Mouse (Mus musculus) embryonic facial prominence, embryonic 10.5 days (tissue): ENCODE results near the gene Slc25a39. TPM values are rescaled to one million over a fixed set of nuclear protein-coding genes. Genes with fewer than 3 reads are reported as not detected.
"Not testable (repeated sequence)": the region's sequence is repeated elsewhere in the genome, so short reads cannot be mapped to it uniquely, and the experiment has no call there.

ENCODE experiments used
- DNase-seq: peaks from one replicate; pipeline ENCODE4 v3.0.0-alpha.2; 2017; ENCODE audit warnings: low spot score
- H3K27ac ChIP-seq: fragments of 300-500 bp; sonication (generic); replicated peaks from 2 replicates; pipeline ENCODE4 v1.5.1; 2016; ENCODE audit warnings: mild to moderate bottlenecking
- H3K27me3 ChIP-seq: fragments of 300-500 bp; sonication (generic); replicated peaks from 2 replicates; pipeline ENCODE4 v1.6.1; 2016; ENCODE audit warnings: low read depth, mild to moderate bottlenecking; ENCODE audit not compliant: poor library complexity, severe bottlenecking
- H3K36me3 ChIP-seq: fragments of 300-500 bp; sonication (generic); replicated peaks from 2 replicates; pipeline ENCODE4 v1.6.1; 2016; ENCODE audit warnings: mild to moderate bottlenecking, moderate library complexity
- H3K4me1 ChIP-seq: fragments of 300-500 bp; sonication (generic); 2 replicates; pipeline ENCODE4 v1.6.1; 2016
- H3K4me3 ChIP-seq: fragments of 300-500 bp; sonication (generic); 2 replicates; pipeline ENCODE4 v1.5.1; 2016; ENCODE audit warnings: mild to moderate bottlenecking, moderate library complexity
- H3K9me3 ChIP-seq: fragments of 300-500 bp; sonication (generic); 2 replicates; pipeline ENCODE4 v1.6.1; 2016; ENCODE audit warnings: mild to moderate bottlenecking
- WGBS: fragments of 180-500 bp; shearing (Covaris S2); methylation state at CpG from one replicate; pipeline ENCODE4 v1.1.7; 2016; 5-methylcytosine and 5-hydroxymethylcytosine counted together
- polyA plus RNA-seq: library from polyadenylated mRNA; unstranded; fragments of >200 nt; fragmentation: Nextera tagmentation; extraction: Ambion mirVana; gene quantifications from 2 replicates; pipeline ENCODE4 v1.2.1, GENCODE M21; 2016

The Slc25a39 gene
- polyA plus RNA-seq, 1 experiment from 2014 or later, result 229 TPM

DNA sequence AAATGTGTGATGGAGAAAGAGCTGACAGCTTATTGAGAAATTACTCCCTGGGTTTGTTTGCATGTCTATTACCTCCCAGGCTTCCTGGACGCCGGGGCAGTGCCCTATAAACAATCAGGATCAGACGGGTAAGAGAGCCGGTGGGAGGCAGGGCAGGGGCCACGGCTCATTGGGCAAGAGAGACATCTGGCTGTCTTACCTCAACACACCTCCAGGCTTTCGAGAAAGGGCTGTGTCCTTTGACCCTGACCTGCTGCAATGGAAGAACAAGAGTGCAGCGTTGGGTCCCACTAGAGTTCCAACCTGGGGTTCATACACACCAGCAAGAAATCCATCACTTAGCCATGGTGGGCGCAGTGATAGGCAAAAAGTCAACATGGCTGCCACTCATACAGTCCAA, 13.8 kb upstream of the Slc25a39 start:
- Histone ChIP-seq H3K27me3 (no peaks in the 10 kb centered on the region), H3K9me3 (no peaks in the 10 kb centered on the region), H3K4me3 (no peak overlapping the region), H3K4me1 (no peaks in the 10 kb centered on the region), H3K27ac (no peak overlapping the region), H3K36me3 (no peaks in the 10 kb centered on the region)
- DNase-seq, result no peak
- 65% methylated on average over 8 of the region's 8 CpGs for WGBS

DNA sequence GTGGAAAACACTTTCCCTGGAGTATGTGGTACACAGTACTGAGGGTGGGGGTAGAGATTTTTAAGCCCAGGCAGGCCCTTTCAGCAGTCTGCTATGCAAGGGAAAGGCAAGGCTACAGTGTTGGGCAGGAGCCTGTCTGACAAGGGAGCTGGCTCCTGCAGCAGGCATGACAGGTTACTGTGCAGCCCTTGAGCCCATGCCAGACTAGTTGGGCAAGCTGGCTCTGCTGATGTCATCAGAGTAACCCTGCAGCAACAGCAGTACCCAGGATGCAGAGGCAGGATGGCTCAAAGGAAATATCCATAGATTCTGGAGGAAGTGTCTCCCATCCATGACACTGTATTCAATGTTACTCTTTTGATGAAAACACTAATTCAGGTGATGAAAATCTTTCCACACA, 11.1 kb upstream of the Slc25a39 start:
- no peak overlapping the region for H3K27ac ChIP-seq
- no peaks in the 10 kb centered on the region for H3K36me3 ChIP-seq
- no peaks in the 10 kb centered on the region for H3K9me3 ChIP-seq
- H3K27me3 ChIP-seq, result no peaks in the 10 kb centered on the region
- 0 out of 2 replicates have a peak, but pooled peaks cover 6% of the 10 kb centered on the region for H3K4me1 ChIP-seq
- H3K4me3 ChIP-seq, result no peak overlapping the region
- DNase-seq, result no peak

DNA sequence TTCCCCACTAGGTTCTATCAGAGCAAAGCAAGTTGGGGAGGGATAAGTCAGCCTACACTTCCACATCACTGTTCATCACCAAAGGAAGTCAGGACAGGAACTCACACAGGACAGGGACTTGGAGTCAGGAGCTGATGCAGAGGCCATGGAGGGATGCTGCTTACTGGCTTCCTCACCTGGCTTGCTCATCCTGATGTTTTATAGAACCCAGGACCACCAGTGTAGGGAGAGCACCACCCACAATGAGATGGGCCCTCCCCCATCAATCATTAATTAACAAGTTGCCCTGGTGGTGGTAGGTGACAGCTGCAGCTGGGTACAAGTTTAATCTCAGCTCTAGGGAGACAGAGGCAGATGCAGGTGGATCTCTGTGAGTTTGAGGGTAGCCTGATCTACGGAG, 9.4 kb upstream of the Slc25a39 start:
- Histone ChIP-seq H3K27ac (no peak overlapping the region), H3K4me1 (0 out of 2 replicates have a peak, but pooled peaks cover 6% of the 10 kb centered on the region), H3K27me3 (no peaks in the 10 kb centered on the region), H3K4me3 (no peak overlapping the region), H3K9me3 (no peaks in the 10 kb centered on the region), H3K36me3 (no peaks in the 10 kb centered on the region)
- no peak for DNase-seq
- 87% methylated on average over 1 of the region's 1 CpGs for WGBS

DNA sequence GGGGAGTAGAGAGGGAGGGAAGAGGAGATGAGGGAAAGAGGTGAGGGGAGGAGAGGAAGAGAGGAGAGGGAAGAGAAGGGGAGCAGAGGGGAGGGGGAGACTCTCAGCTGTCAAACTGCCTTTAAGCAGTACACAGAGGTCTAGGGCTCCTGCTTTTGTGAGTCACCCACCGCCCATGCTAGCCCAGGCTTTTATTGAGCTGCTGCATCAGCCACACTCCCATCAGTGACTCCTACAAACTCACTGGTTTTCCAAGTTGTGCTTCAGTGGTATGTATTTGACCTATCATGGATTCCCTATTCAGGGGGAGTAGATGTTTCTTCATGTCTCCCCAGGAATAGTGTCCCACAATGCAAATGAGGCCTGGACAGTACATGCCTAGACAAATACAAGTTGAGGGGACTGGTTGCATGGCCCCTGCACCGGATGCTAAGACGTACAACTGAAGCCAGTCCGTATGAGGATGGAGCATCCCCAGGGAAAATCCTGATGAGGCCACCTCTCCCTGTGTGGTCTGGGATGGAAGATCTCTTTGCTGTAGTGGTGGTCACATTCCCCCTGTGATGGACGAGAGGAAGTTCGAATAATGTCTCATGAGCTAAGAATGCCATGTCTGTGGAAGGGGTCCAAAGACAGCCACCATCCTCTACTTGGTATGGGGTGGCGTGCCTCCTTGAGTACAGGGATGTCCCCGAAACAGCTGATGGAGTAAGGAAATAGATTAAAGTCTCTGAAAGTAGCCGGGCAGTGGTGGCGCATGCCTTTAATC, 7.5 kb upstream of the Slc25a39 start:
- H3K4me3 ChIP-seq, result no peak overlapping the region
- H3K27ac ChIP-seq, result no peak overlapping the region
- no peaks in the 10 kb centered on the region for H3K27me3 ChIP-seq
- H3K36me3 ChIP-seq, result no peaks in the 10 kb centered on the region
- DNase-seq, result no peak
- H3K4me1 ChIP-seq, result peaks cover 12% of the 10 kb centered on the region; the same call in 1 of the 2 replicates
- WGBS, result 76% methylated on average over 10 of the region's 10 CpGs
- H3K9me3 ChIP-seq, result no peaks in the 10 kb centered on the region

DNA sequence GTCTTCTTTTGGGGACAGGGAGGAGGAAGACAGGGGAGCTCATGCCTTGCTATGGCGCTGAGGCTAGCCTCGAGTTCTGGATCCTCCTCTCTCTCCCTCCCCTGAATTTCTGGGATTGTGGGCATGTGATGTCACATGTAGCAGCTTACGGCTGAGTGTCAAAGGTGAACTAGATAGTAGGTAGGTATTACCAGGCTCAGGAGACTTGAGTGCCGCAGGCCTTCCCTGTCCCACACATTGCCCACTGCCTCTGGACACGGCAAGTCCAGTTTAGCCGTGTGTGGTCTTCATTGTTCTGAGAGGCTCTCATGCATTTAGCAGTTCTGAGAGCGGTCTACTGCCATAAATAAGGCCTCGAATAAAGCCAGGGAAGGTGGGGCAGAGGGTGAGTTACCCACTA, 5.3 kb upstream of the Slc25a39 start:
- H3K36me3 ChIP-seq, result no peaks in the 10 kb centered on the region
- H3K4me3 ChIP-seq, result no peak overlapping the region
- no peak for DNase-seq
- H3K9me3 ChIP-seq, result no peaks in the 10 kb centered on the region
- H3K27ac ChIP-seq, result no peak overlapping the region
- WGBS, result 83% methylated on average over 8 of the region's 8 CpGs
- H3K4me1 ChIP-seq, result peaks cover 28% of the 10 kb centered on the region
- H3K27me3 ChIP-seq, result no peaks in the 10 kb centered on the region

DNA sequence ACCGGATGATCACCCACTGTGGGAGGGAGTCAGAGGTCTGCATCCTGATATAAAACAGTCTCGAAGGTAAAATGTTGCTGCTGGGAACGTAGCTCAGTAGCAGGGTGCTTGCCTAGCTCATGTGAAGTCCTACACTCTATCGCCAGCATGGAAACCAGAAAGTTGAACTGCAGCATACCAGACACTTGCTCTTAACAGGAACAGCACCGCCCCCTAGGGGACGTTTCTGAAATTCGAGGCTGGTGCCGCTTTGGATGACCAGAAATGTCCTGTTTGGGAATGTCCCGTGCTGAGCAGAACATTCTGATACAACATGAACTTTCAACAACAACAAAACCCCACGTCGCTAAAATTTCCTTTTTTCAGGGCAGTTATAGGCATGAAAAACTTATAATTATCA, 4.0 kb upstream of the Slc25a39 start:
- H3K27ac ChIP-seq, result no peak overlapping the region
- H3K27me3 ChIP-seq, result no peaks in the 10 kb centered on the region
- no peaks in the 10 kb centered on the region for H3K36me3 ChIP-seq
- peaks cover 39% of the 10 kb centered on the region for H3K4me1 ChIP-seq
- H3K9me3 ChIP-seq, result no peaks in the 10 kb centered on the region
- DNase-seq, result peak; percentile 90
- no peak overlapping the region for H3K4me3 ChIP-seq
- 8% methylated on average over 11 of the region's 11 CpGs for WGBS

DNA sequence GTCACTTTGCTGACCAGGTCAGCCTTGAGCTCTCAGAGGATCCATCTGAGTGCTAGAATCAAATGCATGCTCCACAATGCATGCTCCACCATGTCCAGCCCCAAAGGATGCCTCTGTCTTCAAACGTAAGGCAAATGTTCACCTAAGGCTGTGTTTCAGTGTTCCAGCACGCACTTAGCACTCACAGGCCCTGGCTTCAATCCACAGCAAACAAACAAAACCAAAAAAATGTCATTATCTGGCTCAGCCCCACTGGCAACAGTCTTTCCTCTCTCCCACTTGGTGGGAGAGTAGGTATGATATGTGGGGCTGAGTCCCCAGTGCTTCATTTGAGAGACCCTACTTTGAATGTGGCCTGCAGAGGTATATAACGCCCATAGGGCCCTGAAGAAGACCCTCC, 3.3 kb upstream of the Slc25a39 start:
- H3K27ac ChIP-seq, result no peak overlapping the region
- no peak for DNase-seq
- WGBS, result 86% methylated on average over 3 of the region's 3 CpGs
- H3K4me1 ChIP-seq, result peaks cover 46% of the 10 kb centered on the region
- no peaks in the 10 kb centered on the region for H3K9me3 ChIP-seq
- H3K36me3 ChIP-seq, result no peaks in the 10 kb centered on the region
- no peak overlapping the region for H3K4me3 ChIP-seq
- H3K27me3 ChIP-seq, result no peaks in the 10 kb centered on the region

DNA sequence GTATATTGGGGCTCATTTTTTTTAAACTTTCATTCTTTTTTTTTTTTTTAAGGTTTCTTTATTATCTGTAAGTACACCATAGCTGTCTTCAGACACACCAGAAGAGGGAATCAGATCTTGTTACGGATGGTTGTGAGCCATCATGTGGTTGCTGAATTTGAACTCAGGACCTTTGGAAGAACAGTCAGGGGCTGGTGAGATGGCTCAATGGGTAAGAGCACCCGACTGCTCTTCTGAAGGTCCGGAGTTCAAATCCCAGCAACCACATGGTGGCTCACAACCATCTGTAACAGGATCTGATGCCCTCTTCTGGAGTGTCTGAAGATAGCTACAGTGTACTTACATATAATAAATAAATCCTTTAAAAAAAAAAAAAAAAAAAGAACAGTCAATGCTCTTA, 2.6 kb upstream of the Slc25a39 start:
- H3K9me3 ChIP-seq, H3K27ac ChIP-seq, DNase-seq, H3K4me3 ChIP-seq, H3K36me3 ChIP-seq, H3K27me3 ChIP-seq: not testable (repeated sequence)
- peaks cover 53% of the 10 kb centered on the region for H3K4me1 ChIP-seq
- 93% methylated on average over 3 of the region's 3 CpGs for WGBS

DNA sequence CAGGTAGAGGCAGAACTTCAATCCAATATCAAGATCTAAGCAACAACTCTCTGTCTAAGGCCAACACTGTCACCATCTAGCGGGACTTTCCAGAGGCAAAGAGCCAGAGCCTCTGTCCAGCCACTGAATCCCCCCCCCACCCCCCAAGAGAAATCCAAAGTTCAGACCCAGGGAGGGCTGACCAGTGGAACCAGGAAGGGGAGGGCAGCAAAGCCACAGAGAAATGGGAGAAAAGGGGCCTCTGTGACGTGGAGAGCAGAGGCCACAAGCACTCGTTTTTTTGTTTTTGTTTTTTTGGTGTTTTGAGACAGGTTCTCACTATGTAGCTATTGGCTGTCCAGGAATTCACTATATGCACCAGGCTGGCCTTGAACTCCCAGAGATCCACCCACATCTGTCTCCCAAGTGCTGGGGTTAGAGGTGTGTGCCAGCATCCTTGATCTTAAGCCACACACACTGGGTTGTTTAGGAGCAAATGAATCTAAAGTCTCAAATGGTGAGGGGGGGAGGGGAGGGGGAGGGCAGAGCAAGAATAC, 2.1 kb upstream of the Slc25a39 start:
- Histone ChIP-seq H3K4me3 (no peak overlapping the region), H3K4me1 (peaks cover 55% of the 10 kb centered on the region), H3K27ac (0 out of 2 replicates have a peak overlapping the region, but pooled peaks have one; percentile 0), H3K36me3 (peaks cover 6% of the 10 kb centered on the region), H3K27me3 (no peaks in the 10 kb centered on the region), H3K9me3 (no peaks in the 10 kb centered on the region)
- no peak for DNase-seq
- WGBS, result 77% methylated on average over 3 of the region's 3 CpGs

DNA sequence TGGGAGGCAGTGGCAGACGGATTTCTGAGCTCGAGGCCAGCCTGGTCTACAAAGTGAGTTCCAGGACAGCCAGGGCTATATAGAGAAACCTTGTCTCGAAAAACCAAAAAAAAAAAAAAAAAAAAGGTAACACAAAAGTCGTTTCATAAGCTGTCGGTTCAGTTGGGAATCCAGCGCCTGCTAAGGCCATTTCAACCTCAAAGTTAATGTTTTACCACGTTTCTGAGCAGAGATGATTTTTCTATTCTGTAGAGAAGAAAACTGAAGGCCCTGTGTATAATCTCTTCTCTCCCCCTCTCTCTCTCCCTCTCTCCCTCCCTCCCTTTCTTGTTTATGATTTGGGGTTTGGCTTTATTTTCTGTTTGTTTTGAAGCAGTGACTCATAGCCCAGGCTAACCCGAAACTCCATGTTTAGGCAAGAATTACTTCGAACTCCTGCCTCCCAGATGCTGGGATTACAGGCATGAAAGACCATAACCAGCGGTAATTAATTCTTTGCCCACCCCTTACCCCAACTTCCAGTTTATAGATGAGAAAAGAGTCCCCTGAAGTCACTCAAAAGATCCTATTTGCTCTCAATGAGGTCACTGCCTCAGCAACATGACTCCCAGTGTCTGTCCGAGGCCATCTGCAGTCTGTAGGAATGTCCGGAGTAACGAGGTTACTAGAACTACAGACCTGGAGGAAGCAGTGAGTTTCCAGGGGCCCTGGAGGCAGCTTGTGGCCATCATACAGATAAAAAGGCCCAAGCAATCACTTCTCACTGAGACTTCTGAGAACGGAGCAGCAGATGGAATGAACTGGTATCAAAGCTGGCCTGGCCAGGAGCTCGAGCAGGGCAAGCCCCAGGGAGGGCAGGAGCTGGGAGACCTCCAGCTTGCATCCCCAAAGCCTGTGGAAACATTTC, 1.4 kb upstream of the Slc25a39 start:
- Histone ChIP-seq H3K4me1 (peaks cover 58% of the 10 kb centered on the region), H3K4me3 (peak overlapping the region; percentile 92), H3K27me3 (no peaks in the 10 kb centered on the region), H3K27ac (peak overlapping the region; percentile 95), H3K36me3 (peaks cover 13% of the 10 kb centered on the region), H3K9me3 (no peaks in the 10 kb centered on the region)
- no peak for DNase-seq
- WGBS, result 42% methylated on average over 15 of the region's 15 CpGs

DNA sequence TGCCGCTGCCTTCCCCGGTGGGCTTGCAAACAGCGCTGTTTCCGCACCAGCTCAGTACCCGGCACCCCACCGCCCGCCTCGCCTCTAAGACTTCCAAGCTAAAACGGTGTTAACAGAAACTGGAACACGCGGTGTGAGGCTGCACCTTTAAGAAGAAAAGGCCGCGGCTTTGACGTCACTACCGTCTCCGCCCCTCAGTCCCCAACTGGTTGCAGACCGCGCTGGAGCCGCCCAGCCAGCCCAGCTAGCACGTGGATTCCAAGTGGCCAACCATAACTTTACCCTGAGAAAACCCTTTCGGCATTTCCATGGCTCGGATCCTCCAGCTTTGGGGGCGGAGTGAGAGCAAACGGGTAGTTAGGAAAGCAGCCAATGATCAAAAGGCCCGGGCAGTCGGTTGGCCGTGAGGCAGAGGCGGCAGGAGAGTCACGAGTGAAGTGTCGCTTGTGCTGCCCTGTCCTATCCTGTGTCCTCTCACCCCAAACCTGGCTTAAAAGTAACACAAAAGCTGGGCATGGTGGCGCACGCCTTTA, 664 bp upstream of the Slc25a39 start:
- WGBS, result under 1% methylated on average over 32 of the region's 32 CpGs

More for the DNA sequence above, 664 bp upstream of the Slc25a39 start:
- Histone ChIP-seq H3K27me3 (peaks cover 4% of the 10 kb centered on the region; the same call in 1 of the 2 replicates), H3K4me1 (peaks cover 58% of the 10 kb centered on the region), H3K27ac (peak overlapping the region; percentile 95), H3K4me3 (peak overlapping the region; percentile 92), H3K9me3 (no peaks in the 10 kb centered on the region), H3K36me3 (peaks cover 20% of the 10 kb centered on the region)
- peak; percentile 98 for DNase-seq
